Mouse (Mus musculus) layer of hippocampus, adult 9-10 months (tissue): ENCODE measurements around the gene Kcnk4.

Experiments used
- DNase-seq: peaks from one replicate; pipeline ENCODE4 v3.0.0; 2022; ENCODE audit warnings: low spot score

Kcnk4 gene

GRCm38 (mm10) chr19:6937541-6938465 lies 3.5 kb upstream of the Kcnk4 start:
- DNase-seq: no peak

- no peak for DNase-seq
These were observed 2.0 kb upstream of the Kcnk4 start for GRCm38 (mm10) chr19:6936299-6936698.

- no peak for DNase-seq
These were observed 700 bp downstream of the Kcnk4 start for GRCm38 (mm10) chr19:6933436-6934194.

- DNase-seq: no peak
These were observed 1.2 kb downstream of the Kcnk4 start for GRCm38 (mm10) chr19:6933102-6933435.

- DNase-seq: no peak
These were observed 2.3 kb downstream of the Kcnk4 start for GRCm38 (mm10) chr19:6932018-6932417.

GRCm38 (mm10) chr19:6931002-6931401 lies 3.3 kb downstream of the Kcnk4 start:
- no peak for DNase-seq

GRCm38 (mm10) chr19:6928080-6928479 lies 6.2 kb downstream of the Kcnk4 start:
- no peak for DNase-seq

- DNase-seq: no peak
These were observed 7.6 kb downstream of the Kcnk4 start for GRCm38 (mm10) chr19:6926559-6927255.

GRCm38 (mm10) chr19:6925611-6926329 lies 8.5 kb downstream of the Kcnk4 start:
- DNase-seq: no peak

- DNase-seq: no peak
These were observed 9.1 kb downstream of the Kcnk4 start, which contains the start of gene Catsperz for GRCm38 (mm10) chr19:6925307-6925573. Catsperz (minus strand) TSS chr19:6925380.

- peak; percentile 88 for DNase-seq
These were observed 9.6 kb downstream of the Kcnk4 start for GRCm38 (mm10) chr19:6924461-6925306.

- DNase-seq: no peak
These were observed 11.2 kb downstream of the Kcnk4 start for GRCm38 (mm10) chr19:6922901-6923735.

- DNase-seq: peak; percentile 99
These were observed 12.4 kb downstream of the Kcnk4 start, which contains the start of gene Esrra for GRCm38 (mm10) chr19:6921647-6922567. Esrra (minus strand) TSS chr19:6921813.

GRCm38 (mm10) chr19:6920741-6921636 lies 13.3 kb downstream of the Kcnk4 start:
- no peak for DNase-seq

- DNase-seq: no peak
These were observed 14.2 kb downstream of the Kcnk4 start for GRCm38 (mm10) chr19:6919876-6920740.

- DNase-seq: no peak
These were observed 14.9 kb downstream of the Kcnk4 start for GRCm38 (mm10) chr19:6919431-6919830.

- no peak for DNase-seq
These were observed 16.0 kb downstream of the Kcnk4 start for GRCm38 (mm10) chr19:6918321-6918720.
